Mouse (Mus musculus) embryonic facial prominence, embryonic 11.5 days (tissue): ENCODE data around the gene Srd5a1. TPM values are rescaled to one million over a fixed set of nuclear protein-coding genes. Genes with fewer than 3 reads are reported as not detected.
"Not testable (repeated sequence)": the region's sequence is repeated elsewhere in the genome, so short reads cannot be mapped to it uniquely, and the experiment has no call there.

ENCODE experiments used
- ATAC-seq: fragments of 200-750 bp; cut with Nextera tagmentation; replicated peaks from 2 replicates; pipeline ENCODE4 v1.8.0; 2017; ENCODE audit warnings: low read depth; ENCODE audit not compliant: insufficient number of reproducible peaks, low FRiP score, low TSS enrichment
- DNase-seq: peaks from one replicate; pipeline ENCODE4 v3.0.0-alpha.2; 2015; ENCODE audit warnings: low spot score
- H3K27ac ChIP-seq: fragments of 300-500 bp; sonication (generic); replicated peaks from 2 replicates; pipeline ENCODE4 v1.5.1; 2014; ENCODE audit warnings: mild to moderate bottlenecking, low read depth, low read length, control low read depth
- H3K27me3 ChIP-seq: fragments of 300-500 bp; sonication (generic); 2 replicates; pipeline ENCODE4 v1.6.1; 2014; ENCODE audit warnings: mild to moderate bottlenecking, low read length, moderate library complexity, mixed read lengths; ENCODE audit not compliant: control insufficient read depth, insufficient read depth
- H3K36me3 ChIP-seq: fragments of 300-500 bp; sonication (generic); replicated peaks from 2 replicates; pipeline ENCODE4 v1.6.1; 2014; ENCODE audit warnings: low read depth, mild to moderate bottlenecking, low read length, moderate library complexity, mixed read lengths; ENCODE audit not compliant: control insufficient read depth, insufficient read depth
- H3K4me1 ChIP-seq: fragments of 300-500 bp; sonication (generic); 2 replicates; pipeline ENCODE4 v1.6.1; 2014; ENCODE audit warnings: low read length, mixed read lengths; ENCODE audit not compliant: control insufficient read depth, insufficient read depth
- H3K4me2 ChIP-seq: fragments of 300-500 bp; sonication (generic); 2 replicates; pipeline ENCODE4 v1.6.1; 2014; ENCODE audit warnings: low read depth, mild to moderate bottlenecking, control low read depth, low read length, moderate library complexity
- H3K4me3 ChIP-seq: fragments of 300-500 bp; sonication (generic); 2 replicates; pipeline ENCODE4 v1.5.1; 2014; ENCODE audit warnings: low read depth, low read length, control low read depth
- H3K9ac ChIP-seq: fragments of 300-500 bp; sonication (generic); replicated peaks from 2 replicates; pipeline ENCODE4 v1.6.1; 2014; ENCODE audit warnings: mild to moderate bottlenecking, control low read depth, low read length
- H3K9me3 ChIP-seq: fragments of 300-500 bp; sonication (generic); replicated peaks from 2 replicates; pipeline ENCODE4 v1.6.1; 2016; ENCODE audit warnings: mild to moderate bottlenecking, low read length, inconsistent platforms, mixed read lengths; ENCODE audit not compliant: control insufficient read depth
- WGBS: fragments of 180-500 bp; shearing (Covaris S2); extraction: QIAGEN DNeasy Blood & Tissue Kit; methylation state at CpG from one replicate; pipeline ENCODE4 v1.1.7; 2014; 5-methylcytosine and 5-hydroxymethylcytosine counted together
- polyA plus RNA-seq: library from polyadenylated mRNA; unstranded; fragments of >200 nt; fragmentation: Nextera tagmentation; extraction: Ambion mirVana; gene quantifications from 2 replicates; pipeline ENCODE4 v1.2.1, GENCODE M21; 2014

Srd5a1 gene
- polyA plus RNA-seq, 1 experiment from 2014 or later, result 20.8 TPM

- WGBS, result 84% methylated on average over 5 of the region's 5 CpGs
- no peak overlapping the region for H3K9ac ChIP-seq
- H3K27ac ChIP-seq, result no peak overlapping the region
- no peaks in the 10 kb centered on the region for H3K9me3 ChIP-seq
- DNase-seq (no peak), ATAC-seq (no peak)
- H3K4me2 ChIP-seq, result no peak overlapping the region
- no peak overlapping the region for H3K4me3 ChIP-seq
- peaks cover 10% of the 10 kb centered on the region for H3K36me3 ChIP-seq
- H3K4me1 ChIP-seq, result no peaks in the 10 kb centered on the region
- no peaks in the 10 kb centered on the region for H3K27me3 ChIP-seq
Measured at GRCm38 (mm10) chr13:69623843-69624242, 12.6 kb upstream of the Srd5a1 start.

- H3K9ac ChIP-seq, result no peak overlapping the region
- peaks cover 7% of the 10 kb centered on the region for H3K36me3 ChIP-seq
- ATAC-seq, result no peak
- no peaks in the 10 kb centered on the region for H3K9me3 ChIP-seq
- H3K27ac ChIP-seq, result no peak overlapping the region
- H3K4me2 ChIP-seq, result no peak overlapping the region
- 91% methylated on average over 6 of the region's 6 CpGs for WGBS
- no peaks in the 10 kb centered on the region for H3K27me3 ChIP-seq
- no peak overlapping the region for H3K4me3 ChIP-seq
- no peak for DNase-seq
- no peaks in the 10 kb centered on the region; the same call in 1 of the 2 replicates for H3K4me1 ChIP-seq
Measured at GRCm38 (mm10) chr13:69616716-69617115, 5.5 kb upstream of the Srd5a1 start.

GRCm38 (mm10) chr13:69612175-69612544 is 918 bp upstream of the Srd5a1 start:
- no peak for ATAC-seq
- Histone ChIP-seq H3K27ac (no peak overlapping the region), H3K4me1 (no peaks in the 10 kb centered on the region; the same call in 1 of the 2 replicates), H3K4me2 (peak overlapping the region; percentile 64), H3K9me3 (no peaks in the 10 kb centered on the region), H3K27me3 (no peaks in the 10 kb centered on the region), H3K4me3 (peak overlapping the region; percentile 86), H3K9ac (peak overlapping the region; percentile 82), H3K36me3 (0 out of 2 replicates have a peak, but pooled peaks cover 3% of the 10 kb centered on the region)
- DNase-seq, result no peak
- WGBS, result under 1% methylated on average over 24 of the region's 24 CpGs

- under 1% methylated on average over 40 of the region's 40 CpGs for WGBS
- H3K4me2 ChIP-seq, result peak overlapping the region; percentile 76
- H3K9me3 ChIP-seq, result no peaks in the 10 kb centered on the region
- H3K36me3 ChIP-seq, result 0 out of 2 replicates have a peak, but pooled peaks cover 3% of the 10 kb centered on the region
- no peaks in the 10 kb centered on the region for H3K27me3 ChIP-seq
- no peaks in the 10 kb centered on the region; the same call in 1 of the 2 replicates for H3K4me1 ChIP-seq
- peak overlapping the region; percentile 63 for H3K9ac ChIP-seq
- DNase-seq (peak; percentile 23), ATAC-seq (peak; percentile 94; the same call in 1 of the 2 replicates)
- H3K4me3 ChIP-seq, result peak overlapping the region; percentile 63
- no peak overlapping the region for H3K27ac ChIP-seq
Measured at GRCm38 (mm10) chr13:69610751-69611397, 368 bp downstream of the Srd5a1 start.

- H3K4me2 ChIP-seq, result no peak overlapping the region
Measured at GRCm38 (mm10) chr13:69608734-69609133, 2.5 kb downstream of the Srd5a1 start.

GRCm38 (mm10) chr13:69604670-69605069 is 6.6 kb downstream of the Srd5a1 start:
- ATAC-seq (no peak), DNase-seq (no peak)
- Histone ChIP-seq H3K4me1 (no peaks in the 10 kb centered on the region), H3K4me3 (no peak overlapping the region), H3K9ac (no peak overlapping the region), H3K36me3 (no peaks in the 10 kb centered on the region), H3K27me3 (no peaks in the 10 kb centered on the region), H3K27ac (no peak overlapping the region), H3K4me2 (no peak overlapping the region), H3K9me3 (no peaks in the 10 kb centered on the region)
- 90% methylated on average over 1 of the region's 1 CpGs for WGBS

More at GRCm38 (mm10) chr13:69608734-69609133, 2.5 kb downstream of the Srd5a1 start:
- Histone ChIP-seq H3K36me3 (no peaks in the 10 kb centered on the region), H3K9me3 (no peaks in the 10 kb centered on the region), H3K27me3 (no peaks in the 10 kb centered on the region), H3K4me3 (no peak overlapping the region), H3K9ac (no peak overlapping the region), H3K27ac (no peak overlapping the region), H3K4me1 (no peaks in the 10 kb centered on the region; the same call in 1 of the 2 replicates)
- ATAC-seq, result no peak
- no peak for DNase-seq
- WGBS, result 85% methylated on average over 8 of the region's 8 CpGs

GRCm38 (mm10) chr13:69601321-69601720 is 9.9 kb downstream of the Srd5a1 start:
- Histone ChIP-seq H3K9ac (no peak overlapping the region), H3K27me3 (no peaks in the 10 kb centered on the region), H3K4me1 (no peaks in the 10 kb centered on the region), H3K4me3 (no peak overlapping the region), H3K4me2 (no peak overlapping the region), H3K27ac (no peak overlapping the region), H3K9me3 (no peaks in the 10 kb centered on the region), H3K36me3 (no peaks in the 10 kb centered on the region)
- ATAC-seq (no peak), DNase-seq (no peak)
- WGBS, result 87% methylated on average over 5 of the region's 5 CpGs

- whole genome bisulfite sequencing, result 86% methylated on average over 5 of the region's 5 CpGs
- H3K4me3 ChIP-seq, H3K27ac ChIP-seq, H3K9me3 ChIP-seq, H3K4me1 ChIP-seq, DNase-seq, ATAC-seq, H3K27me3 ChIP-seq, H3K4me2 ChIP-seq, H3K36me3 ChIP-seq, H3K9ac ChIP-seq: not testable (repeated sequence)
Measured at GRCm38 (mm10) chr13:69600863-69601262, 10.4 kb downstream of the Srd5a1 start.
